ENCODE assay signal across 25 mouse cellular contexts in genomic region chr1:185334136-185334535, GRCm38 (mm10). TPM values are rescaled to one million over a fixed set of nuclear protein-coding genes. Genes with fewer than 3 reads are reported as not detected.
A peak's percentile ranks its signal among the peaks of the same experiment; 100 is the strongest.
DNase-seq lines count a peak whose midpoint lies in the region; ATAC-seq and TF ChIP-seq lines count a peak whose summit lies in the region.
"Had no signal": no experiment of that assay in that cellular context is flagged by ENCODE, and none has a peak within 500 bp of the region (broad histone marks: within the 10 kb centered on the region; RNA-seq: fewer than 3 reads in every experiment).

No protein-coding gene starts in this region.

- no peak for TF ChIP-seq CTCF in kidney, adult 2 months (conservative IDR thresholded peaks at IDR 0.05; ENCODE audit: insufficient read depth, insufficient read length, low read depth, low read length)

- DNase-seq in cerebellum, adult 18-20 months = peak; percentile 28 to 31
- peak; percentile 30 for DNase-seq in gastrocnemius, adult 18-20 months (ENCODE audit: low spot score)
- DNase-seq in gastrocnemius, postnatal 10 days = no peak
- no peak for DNase-seq in kidney, adult 2 months
- no peak for DNase-seq in kidney, postnatal 14 days
- no peak for DNase-seq in left cerebral cortex, postnatal 4 days
- DNase-seq: adrenal gland, adult 8-10 months; right cerebral cortex, postnatal 25 days; spleen, adult 18-20 months; thymus, postnatal 14 days had no signal

- WGBS in kidney, adult 2 months = 79% methylated on average over 4 of the region's 4 CpGs
- WGBS in intestine, embryonic 15.5 days = 79% methylated on average over 4 of the region's 4 CpGs

- no peak for TF ChIP-seq POLR2A in kidney, adult 2 months (IDR thresholded peaks at IDR 0.05; ENCODE audit: low read depth, low read length)

- 0 out of 2 replicates have a peak overlapping the region, but pooled peaks have one; percentile 64 for H3K27ac ChIP-seq in kidney, adult 2 months (ENCODE audit: insufficient read depth, low read depth, low read length)
- 0 out of 2 replicates have a peak overlapping the region, but pooled peaks have one; percentile 19 for H3K27ac ChIP-seq in intestine, embryonic 15.5 days
- H3K27ac ChIP-seq: heart, embryonic 10.5 days; heart, embryonic 15.5 days; layer of hippocampus, adult 2 months; left cerebral cortex, adult 2 months; limb, embryonic 13.5 days; lung, embryonic 15.5 days had no signal

- peak overlapping the region; percentile 73; the same call in 1 of the 2 replicates for H3K4me2 ChIP-seq in intestine, embryonic 15.5 days (replicated peaks)
- H3K4me2 ChIP-seq: heart, embryonic 15.5 days; limb, embryonic 13.5 days; liver, embryonic 11.5 days; lung, embryonic 15.5 days; midbrain, embryonic 11.5 days had no signal

- H3K36me3 ChIP-seq in kidney, adult 2 months (ENCODE audit: control insufficient read depth, insufficient read depth, low read length) = no peaks in the 10 kb centered on the region
- no peaks in the 10 kb centered on the region for H3K36me3 ChIP-seq in intestine, embryonic 15.5 days
- H3K36me3 ChIP-seq: heart, embryonic 15.5 days; lung, embryonic 15.5 days had no signal

- H3K9ac ChIP-seq in intestine, embryonic 15.5 days = no peak overlapping the region
- H3K9ac ChIP-seq: heart, embryonic 15.5 days; limb, embryonic 13.5 days; lung, embryonic 15.5 days had no signal

- no peak overlapping the region for H3K4me3 ChIP-seq in kidney, adult 2 months (ENCODE audit: insufficient read depth, low read depth, low read length)
- no peak overlapping the region for H3K4me3 ChIP-seq in intestine, embryonic 15.5 days (replicated peaks)
- H3K4me3 ChIP-seq: erythroblast, embryonic 14.5 days; heart, embryonic 10.5 days; heart, embryonic 15.5 days; layer of hippocampus, adult 2 months; left cerebral cortex, adult 2 months; limb, embryonic 13.5 days; lung, embryonic 15.5 days; myocyte had no signal

- no peaks in the 10 kb centered on the region for H3K9me3 ChIP-seq in intestine, embryonic 15.5 days
- H3K9me3 ChIP-seq: G1E; heart, embryonic 10.5 days; heart, embryonic 15.5 days; limb, embryonic 13.5 days; lung, embryonic 15.5 days had no signal

- peaks cover 12% of the 10 kb centered on the region; the same call in 1 of the 2 replicates for H3K4me1 ChIP-seq in kidney, adult 2 months (ENCODE audit: control insufficient read depth, insufficient read depth, low read length)
- H3K4me1 ChIP-seq in intestine, embryonic 15.5 days (replicated peaks) = no peaks in the 10 kb centered on the region

- no peak for ATAC-seq in cerebellum, adult (ENCODE audit: insufficient number of reproducible peaks, low FRiP score, low TSS enrichment)
- no peak for ATAC-seq in intestine, embryonic 15.5 days
- ATAC-seq: inflammation-experienced regulatory T-cells, adult 6 months had no signal

- H3K27me3 ChIP-seq in kidney, adult 2 months (replicated peaks; ENCODE audit: control insufficient read depth, insufficient read depth, low read length) = no peaks in the 10 kb centered on the region
- H3K27me3 ChIP-seq in intestine, embryonic 15.5 days (replicated peaks) = no peaks in the 10 kb centered on the region
- H3K27me3 ChIP-seq: CH12.LX; heart, embryonic 15.5 days; limb, embryonic 13.5 days; lung, embryonic 15.5 days had no signal

- intact Hi-C loops in left cerebral cortex, postnatal 4 days (cut with DNase I) = no loop called here

RNA-seq across cellular contexts. Expression of gene Bpnt1, which starts 2.2 kb away (rescaled TPM):
- 10 to 100 TPM; 17.6 to 22.1 TPM for total RNA-seq in gastrocnemius, adult 18-20 months (2021)
- total RNA-seq in gastrocnemius, postnatal 10 days (2021) = 10 to 100 TPM; 21.8 to 22.6 TPM
- polyA plus RNA-seq in kidney, adult 2 months (2012; rRNA removed) = 404 and 464 TPM in 2 replicates
- polyA plus RNA-seq in intestine, embryonic 15.5 days (2015; fragmentation: Nextera tagmentation; extraction: Ambion mirVana) = 210 and 233 TPM in 2 replicates
- 10 to 100 TPM; 51.3 to 53.3 TPM for total RNA-seq in left cerebral cortex, postnatal 4 days (2021)

RNA-seq across cellular contexts. Expression of gene Iars2, which starts 4.9 kb away (rescaled TPM):
- total RNA-seq in gastrocnemius, adult 18-20 months (2021) = 10 to 100 TPM; 39.4 to 41.7 TPM
- total RNA-seq in gastrocnemius, postnatal 10 days (2021) = 10 to 100 TPM; 50.2 to 56.3 TPM
- 37.7 and 40.9 TPM in 2 replicates for polyA plus RNA-seq in kidney, adult 2 months (2012; rRNA removed)
- polyA plus RNA-seq in intestine, embryonic 15.5 days (2015; fragmentation: Nextera tagmentation; extraction: Ambion mirVana) = 61.9 and 66.9 TPM in 2 replicates
- total RNA-seq in left cerebral cortex, postnatal 4 days (2021) = 10 to 100 TPM; 28.8 to 29.8 TPM

RNA-seq across cellular contexts. Expression of gene Eprs, which starts 28.7 kb away (rescaled TPM):
- 100 to 1,000 TPM; 130 to 135 TPM for total RNA-seq in gastrocnemius, adult 18-20 months (2021)
- 100 to 1,000 TPM; 113 to 115 TPM for total RNA-seq in gastrocnemius, postnatal 10 days (2021)
- polyA plus RNA-seq in kidney, adult 2 months (2012; rRNA removed) = 9.7 and 13.0 TPM in 2 replicates
- 161 and 164 TPM in 2 replicates for polyA plus RNA-seq in intestine, embryonic 15.5 days (2015; fragmentation: Nextera tagmentation; extraction: Ambion mirVana)
- total RNA-seq in left cerebral cortex, postnatal 4 days (2021) = 100 to 1,000 TPM; 110 to 111 TPM

Comparison
In these comparisons a context has a peak if more than half of its experiments do, and no peak if none do; other contexts are left out.
1. DNase-seq: peak in cerebellum, adult 18-20 months (2 of 2) and gastrocnemius, adult 18-20 months (single experiment); none in gastrocnemius, postnatal 10 days (single experiment), kidney, adult 2 months (single experiment), kidney, postnatal 14 days (single experiment) and left cerebral cortex, postnatal 4 days (single experiment).